Mouse (Mus musculus): ENCODE results near the gene Trpc4. TPM values are rescaled to one million over a fixed set of nuclear protein-coding genes. Genes with fewer than 3 reads are reported as not detected.

Trpc4 gene
- polyA plus RNA-seq (2014; fragmentation: Nextera tagmentation; extraction: Ambion mirVana), result 3.2 and 4.0 TPM in 2 replicates

DNA sequence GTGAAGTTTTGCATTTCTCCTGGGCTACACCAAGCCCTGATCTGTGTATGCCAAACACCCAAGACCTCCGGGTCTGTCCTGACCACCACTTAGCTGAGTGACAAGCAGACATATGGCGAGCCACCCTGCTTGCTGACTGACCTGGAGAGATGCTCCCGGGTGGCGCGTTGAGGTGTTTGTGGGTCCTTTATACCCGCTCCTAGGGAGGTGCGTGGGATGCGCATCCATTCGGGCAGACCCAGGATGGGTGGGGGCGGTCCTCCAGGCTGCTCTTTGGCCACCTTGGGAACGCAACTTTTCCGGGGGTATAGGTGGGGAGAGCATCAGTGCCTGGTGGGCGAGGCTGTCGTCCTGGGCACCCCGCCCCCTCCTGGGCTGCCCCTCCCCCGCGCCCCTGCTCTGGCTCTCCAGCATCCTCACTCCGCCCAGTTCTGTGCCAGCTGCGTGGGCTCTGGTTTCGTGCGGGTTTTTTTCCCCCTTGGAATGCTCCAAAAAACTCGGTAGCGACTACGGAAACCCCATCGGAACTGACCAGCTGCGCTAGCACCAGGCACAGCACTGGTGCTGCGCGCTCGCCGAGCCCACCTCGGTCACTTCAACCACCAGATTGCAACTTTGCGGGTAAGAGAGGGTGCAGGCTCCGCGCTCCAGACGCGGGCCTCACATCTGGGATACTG is at the start of gene Trpc4:
Gene Trpc4 (plus strand): TSS at position 397 of the 677 bp plus-strand sequence.
- peak; percentile 68 for ATAC-seq (ENCODE audit: low read depth)
- 1% methylated on average over 36 of the region's 36 CpGs for WGBS

GRCm38 (mm10) chr3:54111489-54111888 is 44.3 kb upstream of the Trpc4 start:
- Histone ChIP-seq H3K4me3 (ENCODE audit: low read depth, low read length) (no peak overlapping the region), H3K9me3 (ENCODE audit: control insufficient read depth, low read length) (no peaks in the 10 kb centered on the region), H3K4me2 (ENCODE audit: low read depth, low read length) (no peak overlapping the region), H3K9ac (replicated peaks; ENCODE audit: low read depth, low read length) (no peak overlapping the region), H3K4me1 (ENCODE audit: control insufficient read depth, insufficient read depth, low read length) (no peaks in the 10 kb centered on the region), H3K27me3 (ENCODE audit: control insufficient read depth, insufficient read depth, low read length) (no peaks in the 10 kb centered on the region), H3K36me3 (ENCODE audit: control insufficient read depth, insufficient read depth, low read length) (no peaks in the 10 kb centered on the region), H3K27ac (ENCODE audit: low read depth, low read length) (no peak overlapping the region)
- 87% methylated on average over 9 of the region's 9 CpGs for WGBS
- ATAC-seq (ENCODE audit: low read depth), result no peak

More for the DNA sequence above, at the start of gene Trpc4:
- H3K27me3 ChIP-seq (ENCODE audit: control insufficient read depth, insufficient read depth, low read length), result peaks cover 18% of the 10 kb centered on the region
- H3K4me1 ChIP-seq (ENCODE audit: control insufficient read depth, insufficient read depth, low read length), result peaks cover 11% of the 10 kb centered on the region
- no peak within 1 kb of the TSS for H3K27ac ChIP-seq (ENCODE audit: low read depth, low read length)
- peak within 1 kb of the TSS; percentile 52 for H3K4me3 ChIP-seq (ENCODE audit: low read depth, low read length)
- no peaks in the 10 kb centered on the region for H3K9me3 ChIP-seq (ENCODE audit: control insufficient read depth, low read length)
- no peaks in the 10 kb centered on the region for H3K36me3 ChIP-seq (ENCODE audit: control insufficient read depth, insufficient read depth, low read length)
- H3K4me2 ChIP-seq (ENCODE audit: low read depth, low read length), result peak within 1 kb of the TSS; percentile 98
- peak within 1 kb of the TSS; percentile 39 for H3K9ac ChIP-seq (replicated peaks; ENCODE audit: low read depth, low read length)

- H3K27ac ChIP-seq (ENCODE audit: low read depth, low read length), result no peak overlapping the region
- no peak overlapping the region for H3K4me2 ChIP-seq (ENCODE audit: low read depth, low read length)
- no peaks in the 10 kb centered on the region for H3K36me3 ChIP-seq (ENCODE audit: control insufficient read depth, insufficient read depth, low read length)
- ATAC-seq (ENCODE audit: low read depth), result no peak
- no peak overlapping the region for H3K9ac ChIP-seq (replicated peaks; ENCODE audit: low read depth, low read length)
- WGBS, result 74% methylated on average over 5 of the region's 5 CpGs
- no peaks in the 10 kb centered on the region for H3K27me3 ChIP-seq (ENCODE audit: control insufficient read depth, insufficient read depth, low read length)
- H3K4me3 ChIP-seq (ENCODE audit: low read depth, low read length), result no peak overlapping the region
- no peaks in the 10 kb centered on the region for H3K4me1 ChIP-seq (ENCODE audit: control insufficient read depth, insufficient read depth, low read length)
- no peaks in the 10 kb centered on the region for H3K9me3 ChIP-seq (ENCODE audit: control insufficient read depth, low read length)
Observed at GRCm38 (mm10) chr3:54135376-54135775, 20.5 kb upstream of the Trpc4 start.

GRCm38 (mm10) chr3:54141376-54141775 is 14.5 kb upstream of the Trpc4 start:
- no peak for ATAC-seq (ENCODE audit: low read depth)
- Histone ChIP-seq H3K9me3 (ENCODE audit: control insufficient read depth, low read length) (no peaks in the 10 kb centered on the region), H3K27me3 (ENCODE audit: control insufficient read depth, insufficient read depth, low read length) (no peaks in the 10 kb centered on the region), H3K4me2 (ENCODE audit: low read depth, low read length) (no peak overlapping the region), H3K4me3 (ENCODE audit: low read depth, low read length) (no peak overlapping the region), H3K9ac (replicated peaks; ENCODE audit: low read depth, low read length) (no peak overlapping the region), H3K4me1 (ENCODE audit: control insufficient read depth, insufficient read depth, low read length) (no peaks in the 10 kb centered on the region), H3K36me3 (ENCODE audit: control insufficient read depth, insufficient read depth, low read length) (no peaks in the 10 kb centered on the region), H3K27ac (ENCODE audit: low read depth, low read length) (no peak overlapping the region)
- WGBS, result 87% methylated on average over 2 of the region's 2 CpGs

- Histone ChIP-seq H3K27me3 (ENCODE audit: control insufficient read depth, insufficient read depth, low read length) (peaks cover 18% of the 10 kb centered on the region), H3K36me3 (ENCODE audit: control insufficient read depth, insufficient read depth, low read length) (no peaks in the 10 kb centered on the region), H3K9ac (replicated peaks; ENCODE audit: low read depth, low read length) (no peak overlapping the region), H3K9me3 (ENCODE audit: control insufficient read depth, low read length) (no peaks in the 10 kb centered on the region), H3K4me2 (ENCODE audit: low read depth, low read length) (peak overlapping the region; percentile 98), H3K4me1 (ENCODE audit: control insufficient read depth, insufficient read depth, low read length) (peaks cover 11% of the 10 kb centered on the region), H3K27ac (ENCODE audit: low read depth, low read length) (no peak overlapping the region), H3K4me3 (ENCODE audit: low read depth, low read length) (peak overlapping the region; percentile 52)
- peak; percentile 96 for ATAC-seq (ENCODE audit: low read depth)
- 5% methylated on average over 16 of the region's 16 CpGs for WGBS
Observed at GRCm38 (mm10) chr3:54154844-54155638, 794 bp upstream of the Trpc4 start.

DNA sequence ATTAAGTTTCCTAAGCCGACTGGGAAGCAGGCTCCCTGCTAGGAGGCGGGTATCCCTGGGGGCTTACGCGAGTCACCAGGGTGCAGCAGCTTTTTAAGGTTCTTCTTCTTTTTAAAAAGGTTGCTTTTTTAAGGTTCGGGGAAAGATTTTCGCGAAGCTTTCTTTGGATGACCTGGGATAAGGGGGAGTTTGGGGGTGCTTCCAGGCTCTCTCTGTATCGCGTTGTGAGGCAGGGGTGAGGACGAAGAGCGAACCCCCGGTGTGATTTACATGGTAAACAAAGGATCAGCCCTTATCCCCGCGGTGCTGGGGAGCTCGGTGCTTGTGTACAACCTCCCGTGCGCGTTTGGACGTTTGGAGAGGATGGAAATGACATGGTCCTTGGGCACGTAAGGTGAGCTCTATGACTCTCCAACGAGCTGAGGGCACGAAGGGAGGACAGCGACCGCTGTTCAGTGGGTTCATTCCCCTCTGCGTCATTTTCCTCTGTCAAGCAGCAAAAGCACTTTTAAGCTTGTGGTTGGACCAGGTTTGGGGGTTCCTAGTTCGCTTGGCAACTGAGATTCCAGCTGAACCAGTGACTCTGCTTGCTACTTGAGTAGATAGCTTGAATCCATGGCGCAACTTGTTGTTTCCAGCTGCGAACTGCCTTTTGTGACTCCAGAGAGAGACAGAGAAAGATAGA is 623 bp downstream of the Trpc4 start:
- ATAC-seq (ENCODE audit: low read depth), result peak; percentile 14; the same call in 1 of the 2 replicates
- no peak overlapping the region for H3K27ac ChIP-seq (ENCODE audit: low read depth, low read length)
- under 1% methylated on average over 28 of the region's 28 CpGs for WGBS

DNA sequence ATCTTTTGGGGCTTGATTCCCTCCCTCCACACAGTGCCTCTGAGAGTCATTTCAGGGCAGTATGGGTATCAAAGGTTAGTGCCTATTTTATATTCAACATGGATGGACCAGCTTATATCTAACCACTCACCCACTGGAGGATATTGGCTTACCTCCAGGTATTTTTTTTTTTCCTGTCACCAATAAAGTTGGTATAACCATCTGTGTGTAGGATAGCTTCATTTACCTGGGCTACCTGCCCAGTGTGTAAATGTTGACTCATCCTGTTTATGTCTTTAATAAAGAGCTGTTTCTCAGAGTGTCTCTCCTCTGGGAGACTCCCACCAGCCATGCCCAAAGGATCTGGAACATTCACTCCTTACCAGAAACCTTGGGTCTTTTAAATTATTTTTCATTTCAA is 14.9 kb downstream of the Trpc4 start:
- no peaks in the 10 kb centered on the region for H3K36me3 ChIP-seq (ENCODE audit: control insufficient read depth, insufficient read depth, low read length)
- H3K9me3 ChIP-seq (ENCODE audit: control insufficient read depth, low read length), result no peaks in the 10 kb centered on the region
- no peak overlapping the region for H3K9ac ChIP-seq (replicated peaks; ENCODE audit: low read depth, low read length)
- no peak overlapping the region for H3K27ac ChIP-seq (ENCODE audit: low read depth, low read length)
- no peak overlapping the region for H3K4me2 ChIP-seq (ENCODE audit: low read depth, low read length)
- no peak for ATAC-seq (ENCODE audit: low read depth)
- no peak overlapping the region for H3K4me3 ChIP-seq (ENCODE audit: low read depth, low read length)
- no peaks in the 10 kb centered on the region for H3K27me3 ChIP-seq (ENCODE audit: control insufficient read depth, insufficient read depth, low read length)
- H3K4me1 ChIP-seq (ENCODE audit: control insufficient read depth, insufficient read depth, low read length), result no peaks in the 10 kb centered on the region

More for the DNA sequence above, 623 bp downstream of the Trpc4 start:
- Histone ChIP-seq H3K36me3 (ENCODE audit: control insufficient read depth, insufficient read depth, low read length) (no peaks in the 10 kb centered on the region), H3K27me3 (ENCODE audit: control insufficient read depth, insufficient read depth, low read length) (peaks cover 18% of the 10 kb centered on the region), H3K4me2 (ENCODE audit: low read depth, low read length) (peak overlapping the region; percentile 98), H3K9me3 (ENCODE audit: control insufficient read depth, low read length) (no peaks in the 10 kb centered on the region), H3K9ac (replicated peaks; ENCODE audit: low read depth, low read length) (peak overlapping the region; percentile 39), H3K4me1 (ENCODE audit: control insufficient read depth, insufficient read depth, low read length) (peaks cover 11% of the 10 kb centered on the region), H3K4me3 (ENCODE audit: low read depth, low read length) (peak overlapping the region; percentile 52)

DNA sequence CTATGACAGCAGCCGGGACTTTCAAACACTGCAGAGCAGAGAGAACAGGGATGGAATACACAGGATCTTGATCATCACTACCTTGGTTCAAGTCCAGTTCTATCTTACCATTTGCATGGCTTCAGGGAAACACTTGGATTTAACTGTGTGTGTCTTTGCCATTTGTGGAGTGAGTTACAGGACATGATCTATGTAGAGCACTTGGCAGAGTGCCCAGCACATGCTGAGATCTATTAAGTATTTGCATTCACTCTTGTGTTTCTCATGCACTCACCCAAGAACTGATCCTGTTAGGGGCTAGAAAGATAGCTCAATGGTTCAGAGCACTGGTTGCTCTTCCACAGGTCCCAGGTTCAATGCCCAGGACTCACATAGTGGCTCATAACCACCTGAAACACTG is 21.5 kb downstream of the Trpc4 start:
- WGBS, result 89% methylated on average over 1 of the region's 1 CpGs
- ATAC-seq (ENCODE audit: low read depth), result peak; percentile 44; the same call in 1 of the 2 replicates
- H3K36me3 ChIP-seq (ENCODE audit: control insufficient read depth, insufficient read depth, low read length), result no peaks in the 10 kb centered on the region
- H3K27me3 ChIP-seq (ENCODE audit: control insufficient read depth, insufficient read depth, low read length), result no peaks in the 10 kb centered on the region
- no peak overlapping the region for H3K4me2 ChIP-seq (ENCODE audit: low read depth, low read length)
- no peak overlapping the region for H3K9ac ChIP-seq (replicated peaks; ENCODE audit: low read depth, low read length)
- H3K4me3 ChIP-seq (ENCODE audit: low read depth, low read length), result no peak overlapping the region
- H3K27ac ChIP-seq (ENCODE audit: low read depth, low read length), result no peak overlapping the region
- no peaks in the 10 kb centered on the region for H3K4me1 ChIP-seq (ENCODE audit: control insufficient read depth, insufficient read depth, low read length)
- H3K9me3 ChIP-seq (ENCODE audit: control insufficient read depth, low read length), result no peaks in the 10 kb centered on the region

Measured in neural tube, embryonic 14.5 days (tissue).